Mouse (Mus musculus) ES-E14 (cell line): ENCODE measurements around the gene Zfp831. TPM values are rescaled to one million over a fixed set of nuclear protein-coding genes. Genes with fewer than 3 reads are reported as not detected.

Experiments
- DNase-seq: peaks from one replicate; pipeline ENCODE4 v3.0.0-alpha.2; 2013; ENCODE audit warnings: low read depth, low spot score
- H3K27ac ChIP-seq: 2 replicates; pipeline ENCODE4 v1.5.1; 2012; ENCODE audit warnings: low read depth, mild to moderate bottlenecking, low read length, moderate library complexity, mixed read lengths; ENCODE audit not compliant: poor library complexity, insufficient read depth, severe bottlenecking
- H3K36me3 ChIP-seq: 2 replicates; pipeline ENCODE4 v1.6.1; 2012; ENCODE audit warnings: mild to moderate bottlenecking, low read length, moderate library complexity, mixed read lengths; ENCODE audit not compliant: control insufficient read depth, poor library complexity, insufficient read depth, severe bottlenecking
- H3K4me1 ChIP-seq, 2 experiments: fragments of 150-350 bp in 1 of 2; sonication (generic) in 1 of 2; 2 replicates each; pipeline ENCODE4 v1.6.1; 2012; ENCODE audit warnings: low read length in 2 of 2, mild to moderate bottlenecking in 1 of 2, mixed read lengths in 1 of 2; ENCODE audit not compliant: control insufficient read depth in 2 of 2, insufficient read depth in 2 of 2, poor library complexity in 1 of 2
- H3K4me3 ChIP-seq, 2 experiments: fragments of 150-350 bp in 1 of 2; sonication (generic) in 1 of 2; 2 replicates each; pipeline ENCODE4 v1.5.1; 2012; ENCODE audit warnings: low read length in 2 of 2, low read depth in 1 of 2, mild to moderate bottlenecking in 1 of 2, mixed read lengths in 1 of 2; ENCODE audit not compliant: insufficient read depth in 1 of 2, poor library complexity in 1 of 2, severe bottlenecking in 1 of 2
- H3K9ac ChIP-seq: 2 replicates; pipeline ENCODE4 v1.6.1; 2012; ENCODE audit warnings: low read depth, mild to moderate bottlenecking, low read length, mixed read lengths; ENCODE audit not compliant: poor library complexity, insufficient read depth, severe bottlenecking
- H3K9me3 ChIP-seq: fragments of 150-350 bp; sonication (generic); 2 replicates; pipeline ENCODE4 v1.6.1; 2012; ENCODE audit warnings: low read depth, mild to moderate bottlenecking, low read length; ENCODE audit not compliant: control insufficient read depth, insufficient read depth
- CHD2 ChIP-seq: IDR thresholded peaks from 2 replicates; pipeline ENCODE4 v1.6.1; 2014; ENCODE audit warnings: mild to moderate bottlenecking, low read depth, low read length, inconsistent platforms
- HCFC1 ChIP-seq: IDR thresholded peaks from 2 replicates; pipeline ENCODE4 v1.6.1; 2012; ENCODE audit warnings: low read length, inconsistent platforms, borderline replicate concordance; ENCODE audit not compliant: insufficient read depth
- MAFK ChIP-seq: IDR thresholded peaks from 2 replicates; pipeline ENCODE4 v1.6.1; 2014; ENCODE audit warnings: mild to moderate bottlenecking, low read depth, low read length, inconsistent platforms; ENCODE audit not compliant: insufficient read depth
- ZC3H11A ChIP-seq: IDR thresholded peaks from 2 replicates; pipeline ENCODE4 v1.6.1; 2012; ENCODE audit warnings: low read depth, mild to moderate bottlenecking, inconsistent platforms, low read length, borderline replicate concordance
- ZNF384 ChIP-seq: IDR thresholded peaks from 2 replicates; pipeline ENCODE4 v1.6.1; 2012; ENCODE audit warnings: low read depth, low read length, inconsistent platforms
- in situ Hi-C, 2 experiments: fragments of 600-800 bp; cut with MboI; formaldehyde crosslinking; loops; one replicate each; pipeline ENCODE4 v1.15.1; 2025; ENCODE audit warnings: low sequenced_read_pairs in 2 of 2, inconsistent platforms in 1 of 2; ENCODE audit not compliant: unreplicated experiment in 2 of 2
- total RNA-seq: library from RNA; depleted of rRNA; stranded (reverse); fragments of 300-350 nt; gene quantifications from 2 replicates; pipeline ENCODE4 v1.2.3, GENCODE M21; 2012

Zfp831 gene
- total RNA-seq, 1 experiment = not detected

DNA sequence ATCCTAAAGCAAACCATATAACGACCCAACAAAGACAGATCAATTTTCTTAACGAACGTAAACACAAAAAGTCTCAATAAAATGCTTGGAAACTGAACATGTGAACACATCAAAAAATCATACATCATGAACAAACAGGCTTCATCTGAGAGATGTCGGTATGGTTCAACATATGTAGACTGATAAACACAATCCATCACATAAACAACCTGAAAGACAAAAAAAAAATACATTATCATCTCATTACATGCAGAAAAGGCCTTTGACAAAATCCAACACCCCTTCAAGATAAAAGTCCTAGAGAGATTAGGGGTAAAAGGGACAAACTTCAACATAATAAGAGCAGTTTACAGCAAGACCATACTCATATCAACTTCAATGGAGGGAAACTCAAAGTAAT lies 74.5 kb downstream of the Zfp831 start:
- no peak for DNase-seq
- in situ Hi-C loops = no loop called here
- no peak for TF ChIP-seq HCFC1
- no peak for TF ChIP-seq ZNF384
- no peak for TF ChIP-seq MAFK
- TF ChIP-seq ZC3H11A = no peak
- TF ChIP-seq CHD2 = no peak
- no peaks in the 10 kb centered on the region for H3K36me3 ChIP-seq
- no peak overlapping the region for H3K4me3 ChIP-seq
- no peak overlapping the region for H3K27ac ChIP-seq
- H3K4me1 ChIP-seq = no peaks in the 10 kb centered on the region
- H3K9ac ChIP-seq = no peak overlapping the region
- no peaks in the 10 kb centered on the region for H3K9me3 ChIP-seq

DNA sequence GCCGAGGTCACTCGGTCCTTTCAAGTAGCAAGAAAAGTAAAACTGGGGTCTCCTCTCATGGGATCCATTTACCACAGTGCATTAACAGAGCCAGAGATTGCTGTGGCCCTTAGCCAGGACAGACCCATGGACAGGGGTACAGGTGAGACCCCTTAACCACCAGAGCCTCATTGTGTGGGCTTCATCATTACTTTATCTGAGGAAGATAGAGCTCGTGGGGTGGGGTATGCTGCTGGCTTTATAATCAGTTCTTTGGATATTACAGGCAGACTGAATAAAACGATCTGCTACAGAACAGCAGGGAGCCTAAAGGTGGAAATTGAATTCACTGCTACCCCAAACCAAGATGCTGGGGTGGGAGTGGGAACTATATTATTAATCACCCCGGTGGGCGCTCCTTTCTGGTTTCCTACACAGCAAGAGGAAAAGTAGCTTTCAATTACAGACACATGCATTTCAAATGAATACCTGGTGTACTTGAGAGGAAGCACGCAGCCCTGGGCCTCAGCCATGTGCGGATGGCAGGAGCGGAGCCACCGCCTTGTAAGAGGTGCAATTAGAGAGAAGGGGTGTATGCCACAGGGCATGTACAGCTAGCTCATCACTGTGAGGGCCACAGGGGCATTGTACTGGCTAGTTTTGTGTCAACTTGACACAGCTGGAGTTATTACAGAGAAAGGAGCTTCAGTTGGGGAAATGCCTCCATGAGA lies 83.9 kb downstream of the Zfp831 start:
- TF ChIP-seq MAFK = no peak
- no peak for TF ChIP-seq ZC3H11A
- no peak for TF ChIP-seq ZNF384
- TF ChIP-seq HCFC1 = no peak
- no peak for TF ChIP-seq CHD2
- Histone ChIP-seq H3K9me3 (no peaks in the 10 kb centered on the region), H3K9ac (no peak overlapping the region), H3K4me1 (no peaks in the 10 kb centered on the region), H3K36me3 (no peaks in the 10 kb centered on the region), H3K4me3 (no peak overlapping the region), H3K27ac (no peak overlapping the region)
- in situ Hi-C loops = no loop called here
- no peak for DNase-seq

DNA sequence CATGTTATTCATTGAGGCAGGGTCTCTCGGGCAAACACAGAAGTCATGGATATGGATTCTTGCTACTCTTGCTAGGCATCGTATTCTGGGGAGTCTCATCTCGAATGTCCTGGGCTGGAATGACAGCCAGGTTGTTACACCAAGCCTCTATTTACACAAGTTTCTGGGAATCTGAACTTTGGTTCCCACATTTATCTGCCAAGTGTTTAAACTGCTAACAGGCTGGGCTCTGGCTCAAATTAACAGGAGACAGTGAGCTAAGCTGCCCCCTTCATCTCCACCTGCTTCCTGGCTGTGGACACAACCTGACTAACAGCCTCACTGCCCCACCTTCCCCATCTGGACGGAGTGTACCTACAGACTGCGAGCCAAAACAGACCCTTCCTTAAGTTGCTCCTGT lies 88.6 kb downstream of the Zfp831 start:
- in situ Hi-C loops = no loop called here
- no peak overlapping the region for H3K27ac ChIP-seq
- H3K9ac ChIP-seq = no peak overlapping the region
- H3K4me3 ChIP-seq = no peak overlapping the region
- H3K9me3 ChIP-seq = no peaks in the 10 kb centered on the region
- no peak for TF ChIP-seq HCFC1
- no peak for TF ChIP-seq CHD2
- H3K36me3 ChIP-seq = no peaks in the 10 kb centered on the region
- H3K4me1 ChIP-seq = no peaks in the 10 kb centered on the region
- no peak for DNase-seq

DNA sequence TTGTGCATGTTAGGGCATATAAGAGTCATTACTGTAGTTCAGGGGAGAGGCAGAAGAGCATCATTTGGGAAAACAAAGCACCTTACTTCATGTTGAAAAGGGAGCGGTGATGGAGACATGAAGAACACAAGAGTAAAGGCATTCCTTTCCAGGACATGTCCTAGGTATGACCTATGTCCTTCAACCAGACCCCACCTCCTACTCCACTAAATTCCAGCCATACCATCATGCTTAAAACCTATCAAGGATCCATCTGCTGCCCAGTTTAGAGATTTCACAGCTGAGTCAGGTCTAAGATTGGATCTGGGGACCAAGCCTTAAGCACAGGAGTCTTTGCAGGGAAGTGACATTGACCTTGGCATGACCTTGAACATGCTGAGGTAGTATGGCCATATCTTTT lies 91.9 kb downstream of the Zfp831 start:
- Histone ChIP-seq H3K4me1 (no peaks in the 10 kb centered on the region), H3K4me3 (no peak overlapping the region), H3K9me3 (no peaks in the 10 kb centered on the region), H3K36me3 (no peaks in the 10 kb centered on the region), H3K9ac (no peak overlapping the region), H3K27ac (no peak overlapping the region)
- TF ChIP-seq MAFK (no peak), ZC3H11A (no peak), CHD2 (no peak), ZNF384 (no peak), HCFC1 (no peak)
- in situ Hi-C loops = no loop called here
- no peak for DNase-seq

DNA sequence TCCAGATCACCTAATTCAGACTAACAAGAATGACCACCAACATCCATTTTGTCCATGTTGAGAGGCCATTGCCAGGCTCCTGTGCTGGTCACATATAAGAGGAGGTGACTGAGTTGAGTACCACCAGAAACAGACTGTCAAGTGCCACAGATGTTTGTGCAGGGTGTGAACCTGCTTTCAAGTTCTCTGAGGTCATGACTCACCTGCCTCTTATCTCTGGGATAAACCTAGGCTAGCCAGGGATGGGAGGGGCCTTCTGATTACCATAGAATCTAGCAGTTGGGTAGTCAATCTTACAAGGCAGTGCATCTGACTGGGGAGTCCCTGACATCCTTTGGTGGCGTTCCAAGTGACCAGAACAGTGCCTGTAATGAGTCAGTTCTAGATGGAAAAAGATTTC lies 103.8 kb downstream of the Zfp831 start:
- in situ Hi-C loops = no loop called here
- no peak for DNase-seq
- H3K9ac ChIP-seq = no peak overlapping the region

More for the DNA sequence above, 103.8 kb downstream of the Zfp831 start:
- Histone ChIP-seq H3K4me1 (peaks cover 2 to 5% of the 10 kb centered on the region in 2 experiments; a peak in 2 of 4 replicates), H3K4me3 (no peak overlapping the region), H3K36me3 (no peaks in the 10 kb centered on the region), H3K27ac (no peak overlapping the region), H3K9me3 (no peaks in the 10 kb centered on the region)
- TF ChIP-seq MAFK (no peak), HCFC1 (no peak), ZC3H11A (no peak), ZNF384 (no peak), CHD2 (no peak)
